Mouse (Mus musculus) testis, adult 2 months (tissue): ENCODE results near the gene Kirrel3.

Source experiments
- CTCF ChIP-seq: fragments of 200-500 bp; IDR thresholded peaks from 2 replicates; pipeline ENCODE4 v1.5.1; 2012; ENCODE audit warnings: low read depth, mild to moderate bottlenecking, inconsistent platforms, low read length, moderate library complexity; ENCODE audit not compliant: control insufficient read depth, insufficient read depth, insufficient replicate concordance
- POLR2A ChIP-seq: fragments of 200-500 bp; IDR thresholded peaks from 2 replicates; pipeline ENCODE4 v1.6.1; 2012; ENCODE audit warnings: low read depth, mild to moderate bottlenecking, inconsistent platforms, low read length, moderate library complexity; ENCODE audit not compliant: control insufficient read depth

DNA sequence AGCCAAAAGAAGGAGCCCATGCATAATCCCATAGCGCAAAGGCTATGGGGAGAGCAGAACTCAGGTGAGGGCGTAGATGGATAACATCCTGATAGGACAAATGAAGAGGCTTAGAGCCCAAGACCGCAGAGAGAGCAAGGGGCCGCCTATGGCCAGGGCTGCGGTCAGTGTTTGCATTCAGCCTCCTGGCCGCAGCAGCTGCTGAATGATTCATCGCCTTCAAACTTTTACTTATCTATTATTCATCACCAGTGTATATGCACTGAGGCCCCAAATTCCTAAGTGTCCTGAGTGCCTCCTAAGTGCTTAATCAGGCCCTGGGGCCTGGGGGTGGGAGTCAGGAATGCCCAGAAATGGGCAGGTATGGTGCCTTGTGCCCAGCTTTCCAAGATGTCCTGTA, 457.3 kb downstream of the Kirrel3 start:
- TF ChIP-seq POLR2A = no peak
- TF ChIP-seq CTCF = no peak
